Mouse (Mus musculus) embryonic facial prominence, embryonic 13.5 days (tissue): ENCODE results near the gene P4hb. TPM values are rescaled to one million over a fixed set of nuclear protein-coding genes. Genes with fewer than 3 reads are reported as not detected.

Source experiments
- ATAC-seq: fragments of 200-750 bp; cut with Nextera tagmentation; 2 replicates; pipeline ENCODE4 v1.8.0; 2017; ENCODE audit warnings: low read depth; ENCODE audit not compliant: insufficient number of reproducible peaks, insufficient read depth, low FRiP score, low TSS enrichment
- H3K27ac ChIP-seq: fragments of 300-500 bp; sonication (generic); 2 replicates; pipeline ENCODE4 v1.5.1; 2015; ENCODE audit warnings: moderate library complexity, mild to moderate bottlenecking, inconsistent platforms
- H3K27me3 ChIP-seq: fragments of 300-500 bp; sonication (generic); 2 replicates; pipeline ENCODE4 v1.6.1; 2015; ENCODE audit warnings: mild to moderate bottlenecking, inconsistent platforms
- H3K36me3 ChIP-seq: fragments of 300-500 bp; sonication (generic); 2 replicates; pipeline ENCODE4 v1.6.1; 2015; ENCODE audit warnings: mild to moderate bottlenecking, inconsistent platforms
- H3K4me1 ChIP-seq: fragments of 300-500 bp; sonication (generic); 2 replicates; pipeline ENCODE4 v1.6.1; 2015; ENCODE audit warnings: inconsistent platforms
- H3K4me2 ChIP-seq: fragments of 300-500 bp; sonication (generic); 2 replicates; pipeline ENCODE4 v1.6.1; 2015; ENCODE audit warnings: moderate library complexity, mild to moderate bottlenecking, inconsistent platforms
- H3K4me3 ChIP-seq: fragments of 300-500 bp; sonication (generic); 2 replicates; pipeline ENCODE4 v1.5.1; 2015; ENCODE audit warnings: mild to moderate bottlenecking, inconsistent platforms
- H3K9ac ChIP-seq: fragments of 300-500 bp; sonication (generic); 2 replicates; pipeline ENCODE4 v1.6.1; 2015; ENCODE audit warnings: mild to moderate bottlenecking, inconsistent platforms
- H3K9me3 ChIP-seq: fragments of 300-500 bp; sonication (generic); 2 replicates; pipeline ENCODE4 v1.6.1; 2016; ENCODE audit warnings: inconsistent platforms
- WGBS: fragments of 180-500 bp; shearing (Covaris S2); methylation state at CpG from one replicate; pipeline ENCODE4 v1.1.7; 2015; ENCODE audit warnings: mixed read lengths; 5-methylcytosine and 5-hydroxymethylcytosine counted together
- polyA plus RNA-seq: library from polyadenylated mRNA; unstranded; fragments of >200 nt; fragmentation: Nextera tagmentation; extraction: Ambion mirVana; gene quantifications from 2 replicates; pipeline ENCODE4 v1.2.1, GENCODE M21; 2015

The P4hb gene
- 684 and 710 TPM in 2 replicates for polyA plus RNA-seq

DNA sequence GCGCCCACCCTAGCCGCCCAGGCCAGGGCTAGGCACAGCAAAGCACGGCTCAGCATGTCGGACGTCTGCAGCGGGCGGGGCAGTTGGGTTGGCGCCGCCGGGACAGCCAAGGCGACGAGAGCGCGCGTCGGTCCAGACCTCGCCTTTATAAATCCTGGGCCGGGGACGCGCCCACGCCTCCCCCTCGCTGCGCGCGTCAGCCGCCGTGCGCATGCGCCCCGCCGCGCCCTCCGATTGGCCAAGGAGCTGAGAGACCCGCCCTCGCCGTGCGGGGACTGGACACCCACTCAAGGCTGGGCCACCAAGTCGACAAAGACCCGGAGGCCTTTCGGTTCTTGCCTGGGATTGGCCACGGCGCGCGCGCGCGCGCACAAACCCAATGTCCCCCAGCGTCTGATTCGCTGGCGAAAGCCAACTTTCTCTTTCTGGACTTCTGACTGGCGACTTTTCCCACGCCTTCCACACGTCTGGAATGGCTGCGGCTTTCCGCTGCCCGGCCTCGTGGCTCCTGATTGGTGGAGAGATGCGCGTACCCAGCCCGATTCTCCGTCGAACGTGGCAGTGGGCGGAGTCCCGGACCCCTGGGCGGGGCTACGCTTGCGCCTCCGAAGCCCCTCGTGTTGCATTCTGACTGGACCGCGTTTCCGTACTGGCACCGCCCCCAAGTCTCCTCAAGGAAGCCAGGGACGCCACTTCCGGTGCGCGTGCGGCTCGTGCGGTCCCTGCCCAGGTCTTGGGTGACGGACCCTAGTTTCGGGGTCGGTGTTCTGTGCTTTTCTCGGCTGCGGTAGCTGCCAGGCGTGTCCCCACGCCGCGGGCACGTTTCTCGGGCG is at the start of gene P4hb:
TSS of gene P4hb (minus strand) at position 502 of the 833 bp plus-strand sequence.
- no peaks in the 10 kb centered on the region for H3K27me3 ChIP-seq
- H3K9ac ChIP-seq: peak within 1 kb of the TSS; percentile 98
- peak within 1 kb of the TSS; percentile 98 for H3K4me3 ChIP-seq
- peaks cover 32% of the 10 kb centered on the region for H3K4me1 ChIP-seq
- ATAC-seq: peak; percentile 94
- peak within 1 kb of the TSS; percentile 91 for H3K4me2 ChIP-seq
- H3K9me3 ChIP-seq: no peaks in the 10 kb centered on the region
- H3K36me3 ChIP-seq: peaks cover 51% of the 10 kb centered on the region
- under 1% methylated on average over 94 of the region's 94 CpGs for WGBS
- H3K27ac ChIP-seq: peak within 1 kb of the TSS; percentile 96

GRCm38 (mm10) chr11:120622805-120623204 is 49.8 kb upstream of the P4hb start:
- Histone ChIP-seq H3K9ac (no peak overlapping the region), H3K27me3 (no peaks in the 10 kb centered on the region), H3K9me3 (no peaks in the 10 kb centered on the region), H3K4me2 (no peak overlapping the region), H3K36me3 (peaks cover 64% of the 10 kb centered on the region), H3K4me1 (peaks cover 17% of the 10 kb centered on the region), H3K27ac (no peak overlapping the region), H3K4me3 (no peak overlapping the region)
- no peak for ATAC-seq
- 91% methylated on average over 6 of the region's 6 CpGs for WGBS

GRCm38 (mm10) chr11:120620195-120620594 is 47.1 kb upstream of the P4hb start:
- no peak for ATAC-seq
- H3K27ac ChIP-seq: no peak overlapping the region
- no peak overlapping the region for H3K4me2 ChIP-seq
- H3K36me3 ChIP-seq: peaks cover 52% of the 10 kb centered on the region
- no peaks in the 10 kb centered on the region for H3K27me3 ChIP-seq
- WGBS: 91% methylated on average over 14 of the region's 14 CpGs
- no peak overlapping the region for H3K9ac ChIP-seq
- no peak overlapping the region for H3K4me3 ChIP-seq
- no peaks in the 10 kb centered on the region for H3K9me3 ChIP-seq
- H3K4me1 ChIP-seq: peaks cover 26% of the 10 kb centered on the region

- Histone ChIP-seq H3K4me3 (peak overlapping the region; percentile 86; the same call in 1 of the 2 replicates), H3K27ac (no peak overlapping the region), H3K9me3 (no peaks in the 10 kb centered on the region)
Measured at GRCm38 (mm10) chr11:120618619-120619535, 45.8 kb upstream of the P4hb start.

GRCm38 (mm10) chr11:120617519-120618112 is 44.6 kb upstream of the P4hb start, which contains the start of gene Pcyt2:
Gene Pcyt2, minus strand, starts transcription at chr11:120617936.
- H3K9me3 ChIP-seq: no peaks in the 10 kb centered on the region
- H3K27ac ChIP-seq: peak within 1 kb of the TSS; percentile 75
- peaks cover 17% of the 10 kb centered on the region for H3K4me1 ChIP-seq
- peak within 1 kb of the TSS; percentile 86 for H3K4me3 ChIP-seq
- ATAC-seq: peak; percentile 89
- peak within 1 kb of the TSS; percentile 78 for H3K4me2 ChIP-seq
- peak within 1 kb of the TSS; percentile 88 for H3K9ac ChIP-seq
- peaks cover 67% of the 10 kb centered on the region for H3K36me3 ChIP-seq
- WGBS: under 1% methylated on average over 56 of the region's 56 CpGs
- H3K27me3 ChIP-seq: no peaks in the 10 kb centered on the region

More at GRCm38 (mm10) chr11:120618619-120619535, 45.8 kb upstream of the P4hb start:
- H3K9ac ChIP-seq: no peak overlapping the region
- peaks cover 20% of the 10 kb centered on the region for H3K4me1 ChIP-seq
- no peaks in the 10 kb centered on the region for H3K27me3 ChIP-seq
- ATAC-seq: no peak
- H3K4me2 ChIP-seq: no peak overlapping the region
- peaks cover 62% of the 10 kb centered on the region for H3K36me3 ChIP-seq
- 93% methylated on average over 25 of the region's 25 CpGs for WGBS

- H3K4me2 ChIP-seq: peak overlapping the region; percentile 78
- H3K9ac ChIP-seq: peak overlapping the region; percentile 88
- H3K9me3 ChIP-seq: no peaks in the 10 kb centered on the region
- H3K27me3 ChIP-seq: no peaks in the 10 kb centered on the region
- H3K4me1 ChIP-seq: peaks cover 17% of the 10 kb centered on the region
- H3K36me3 ChIP-seq: peaks cover 68% of the 10 kb centered on the region
- H3K27ac ChIP-seq: peak overlapping the region; percentile 75; the same call in 1 of the 2 replicates
- ATAC-seq: no peak
- peak overlapping the region; percentile 86 for H3K4me3 ChIP-seq
- WGBS: 56% methylated on average over 4 of the region's 4 CpGs
Measured at GRCm38 (mm10) chr11:120616617-120617294, 43.7 kb upstream of the P4hb start.

GRCm38 (mm10) chr11:120615606-120616203 is 42.7 kb upstream of the P4hb start:
- H3K9ac ChIP-seq: 0 out of 2 replicates have a peak overlapping the region, but pooled peaks have one; percentile 23
- H3K27ac ChIP-seq: no peak overlapping the region
- 90% methylated on average over 11 of the region's 11 CpGs for WGBS
- no peak overlapping the region for H3K4me2 ChIP-seq
- no peak for ATAC-seq
- H3K4me3 ChIP-seq: no peak overlapping the region; the same call in 1 of the 2 replicates
- no peaks in the 10 kb centered on the region for H3K9me3 ChIP-seq
- peaks cover 69% of the 10 kb centered on the region for H3K36me3 ChIP-seq
- peaks cover 17% of the 10 kb centered on the region for H3K4me1 ChIP-seq
- no peaks in the 10 kb centered on the region for H3K27me3 ChIP-seq

DNA sequence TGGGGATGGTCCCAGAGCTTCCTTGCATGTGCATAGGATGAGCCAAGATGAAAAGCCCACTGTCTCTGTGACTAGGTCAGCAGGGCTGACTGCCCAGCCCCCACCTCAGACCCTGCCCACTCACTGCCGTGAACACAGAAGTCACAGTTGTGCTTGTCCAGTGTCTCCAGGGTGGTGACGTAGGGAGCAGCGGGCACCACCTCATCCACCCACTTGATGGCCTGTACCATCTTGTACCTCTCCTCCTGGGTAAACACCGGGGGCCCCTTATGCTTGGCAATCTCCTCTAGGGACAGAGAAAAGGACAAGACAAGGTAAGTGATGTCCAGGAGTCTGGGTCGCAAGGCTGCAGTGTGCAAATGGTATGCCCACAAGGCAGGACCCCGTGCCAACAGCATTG is 42.1 kb upstream of the P4hb start:
- no peak overlapping the region for H3K4me3 ChIP-seq

GRCm38 (mm10) chr11:120613976-120614375 is 40.9 kb upstream of the P4hb start:
- Histone ChIP-seq H3K4me2 (no peak overlapping the region), H3K9ac (no peak overlapping the region; the same call in 1 of the 2 replicates), H3K4me1 (peaks cover 21% of the 10 kb centered on the region), H3K27me3 (peaks cover 4% of the 10 kb centered on the region), H3K4me3 (no peak overlapping the region), H3K27ac (no peak overlapping the region), H3K36me3 (peaks cover 64% of the 10 kb centered on the region), H3K9me3 (no peaks in the 10 kb centered on the region)
- no peak for ATAC-seq
- WGBS: 88% methylated on average over 8 of the region's 8 CpGs

More for the DNA sequence above, 42.1 kb upstream of the P4hb start:
- Histone ChIP-seq H3K4me1 (peaks cover 17% of the 10 kb centered on the region), H3K27ac (no peak overlapping the region), H3K27me3 (no peaks in the 10 kb centered on the region), H3K9me3 (no peaks in the 10 kb centered on the region), H3K36me3 (peaks cover 69% of the 10 kb centered on the region), H3K9ac (no peak overlapping the region), H3K4me2 (no peak overlapping the region)
- no peak for ATAC-seq
- WGBS: 95% methylated on average over 6 of the region's 6 CpGs

GRCm38 (mm10) chr11:120613481-120613972 is 40.5 kb upstream of the P4hb start:
- ATAC-seq: no peak
- 86% methylated on average over 10 of the region's 10 CpGs for WGBS
- no peak overlapping the region for H3K4me3 ChIP-seq

More at GRCm38 (mm10) chr11:120613481-120613972, 40.5 kb upstream of the P4hb start:
- peaks cover 9% of the 10 kb centered on the region for H3K27me3 ChIP-seq
- no peaks in the 10 kb centered on the region for H3K9me3 ChIP-seq
- peaks cover 26% of the 10 kb centered on the region for H3K4me1 ChIP-seq
- H3K4me2 ChIP-seq: no peak overlapping the region
- no peak overlapping the region for H3K27ac ChIP-seq
- peaks cover 59% of the 10 kb centered on the region for H3K36me3 ChIP-seq
- H3K9ac ChIP-seq: no peak overlapping the region
